Comparison of ENCODE assay signal across 8 mouse cellular contexts in genomic region chr17:24168590-24169277, GRCm38 (mm10). TPM values are rescaled to one million over a fixed set of nuclear protein-coding genes. Genes with fewer than 3 reads are reported as not detected.
DNase-seq lines count a peak whose midpoint lies in the region; ATAC-seq and TF ChIP-seq lines count a peak whose summit lies in the region.

No protein-coding gene starts in this region.

- H3K4me3 ChIP-seq in embryonic facial prominence, embryonic 11.5 days (ENCODE audit: low read depth, low read length): peak overlapping the region; percentile 80
- peak overlapping the region; percentile 83 for H3K4me3 ChIP-seq in midbrain, postnatal 0 days (ENCODE audit: low read depth, low read length)

- peak overlapping the region; percentile 91 for H3K27ac ChIP-seq in embryonic facial prominence, embryonic 11.5 days (replicated peaks; ENCODE audit: low read depth, low read length)
- peak overlapping the region; percentile 99 for H3K27ac ChIP-seq in midbrain, postnatal 0 days (ENCODE audit: low read depth, low read length)

- WGBS in embryonic facial prominence, embryonic 11.5 days: under 1% methylated on average over 41 of the region's 41 CpGs
- under 1% methylated on average over 38 of the region's 41 CpGs for WGBS in midbrain, postnatal 0 days

- H3K4me2 ChIP-seq in embryonic facial prominence, embryonic 11.5 days (ENCODE audit: low read depth, low read length): peak overlapping the region; percentile 75
- peak overlapping the region; percentile 63 for H3K4me2 ChIP-seq in midbrain, postnatal 0 days (ENCODE audit: low read depth, low read length, poor library complexity, severe bottlenecking)

- H3K36me3 ChIP-seq in embryonic facial prominence, embryonic 11.5 days (replicated peaks; ENCODE audit: control insufficient read depth, insufficient read depth, low read depth, low read length): no peaks in the 10 kb centered on the region; the same call in 1 of the 2 replicates
- peaks cover 10% of the 10 kb centered on the region for H3K36me3 ChIP-seq in midbrain, postnatal 0 days (ENCODE audit: insufficient read depth, low read length)
- peaks cover 3% of the 10 kb centered on the region for H3K36me3 ChIP-seq in splenic B cell, adult 2 months (ENCODE audit: control insufficient read depth, insufficient read depth, low read length, poor library complexity, severe bottlenecking)

- ATAC-seq in embryonic facial prominence, embryonic 11.5 days (replicated peaks; ENCODE audit: insufficient number of reproducible peaks, low FRiP score, low TSS enrichment, low read depth): peak; percentile 55
- peak; percentile 63 for ATAC-seq in midbrain, postnatal 0 days (ENCODE audit: low FRiP score)

- DNase-seq in A20 (ENCODE audit: low read depth, low spot score) (peak; percentile 83), liver (peak; percentile 83)
- peak; percentile 75 for DNase-seq in adrenal gland, postnatal 14 days
- DNase-seq in embryonic facial prominence, embryonic 11.5 days (ENCODE audit: low spot score): peak; percentile 59
- DNase-seq in heart, adult 11 months: peak; percentile 98
- peak; percentile 53 for DNase-seq in kidney, adult 18-20 months
- DNase-seq in midbrain, postnatal 0 days (ENCODE audit: low spot score): peak; percentile 62
- DNase-seq in splenic B cell, adult 2 months (ENCODE audit: low read depth, low spot score): peak; percentile 91

- no peaks in the 10 kb centered on the region for H3K4me1 ChIP-seq in embryonic facial prominence, embryonic 11.5 days (ENCODE audit: control insufficient read depth, insufficient read depth, low read length)
- peaks cover 8% of the 10 kb centered on the region for H3K4me1 ChIP-seq in midbrain, postnatal 0 days (ENCODE audit: insufficient read depth, low read length)

- no peaks in the 10 kb centered on the region for H3K27me3 ChIP-seq in embryonic facial prominence, embryonic 11.5 days (ENCODE audit: control insufficient read depth, insufficient read depth, low read length)
- H3K27me3 ChIP-seq in midbrain, postnatal 0 days (ENCODE audit: insufficient read depth, low read length): no peaks in the 10 kb centered on the region
- H3K27me3 ChIP-seq in splenic B cell, adult 2 months (ENCODE audit: control insufficient read depth, insufficient read depth, low read length, poor library complexity, severe bottlenecking): no peaks in the 10 kb centered on the region

- no peaks in the 10 kb centered on the region for H3K9me3 ChIP-seq in embryonic facial prominence, embryonic 11.5 days (replicated peaks; ENCODE audit: control insufficient read depth, low read length)
- no peaks in the 10 kb centered on the region for H3K9me3 ChIP-seq in midbrain, postnatal 0 days (ENCODE audit: low read length)

- no peak for TF ChIP-seq CTCF in midbrain, postnatal 0 days (IDR thresholded peaks at IDR 0.05)

- peak overlapping the region; percentile 87 for H3K9ac ChIP-seq in embryonic facial prominence, embryonic 11.5 days (replicated peaks; ENCODE audit: low read length)
- peak overlapping the region; percentile 93 for H3K9ac ChIP-seq in midbrain, postnatal 0 days (replicated peaks; ENCODE audit: low read length, poor library complexity, severe bottlenecking)

RNA-seq across cellular contexts. Expression of gene Atp6v0c, which starts 0.8 kb away (rescaled TPM):
- 346 and 376 TPM in 2 replicates for total RNA-seq in adrenal gland, postnatal 14 days (2021)
- 384 and 433 TPM in 2 replicates for polyA plus RNA-seq in embryonic facial prominence, embryonic 11.5 days (2014; fragmentation: Nextera tagmentation; extraction: Ambion mirVana)
- 730 and 771 TPM in 2 replicates for total RNA-seq in midbrain, postnatal 0 days (2014; rRNA removed)
- 2,426 and 2,595 TPM in 2 replicates for polyA plus RNA-seq in midbrain, postnatal 0 days (2015; fragmentation: Nextera tagmentation; extraction: Ambion mirVana)

RNA-seq across cellular contexts. Expression of gene Amdhd2, which starts 5.2 kb away (rescaled TPM):
- total RNA-seq in adrenal gland, postnatal 14 days (2021): 35.8 and 37.2 TPM in 2 replicates
- 30.6 and 37.5 TPM in 2 replicates for polyA plus RNA-seq in embryonic facial prominence, embryonic 11.5 days (2014; fragmentation: Nextera tagmentation; extraction: Ambion mirVana)
- 40.2 and 58.6 TPM in 2 replicates for total RNA-seq in midbrain, postnatal 0 days (2014; rRNA removed)
- polyA plus RNA-seq in midbrain, postnatal 0 days (2015; fragmentation: Nextera tagmentation; extraction: Ambion mirVana): 34.0 and 41.4 TPM in 2 replicates

RNA-seq across cellular contexts. Expression of gene Pdpk1, which starts 18.0 kb away (rescaled TPM):
- 49.1 and 53.7 TPM in 2 replicates for total RNA-seq in adrenal gland, postnatal 14 days (2021)
- 33.4 and 34.6 TPM in 2 replicates for polyA plus RNA-seq in embryonic facial prominence, embryonic 11.5 days (2014; fragmentation: Nextera tagmentation; extraction: Ambion mirVana)
- 57.9 and 68.1 TPM in 2 replicates for total RNA-seq in midbrain, postnatal 0 days (2014; rRNA removed)
- polyA plus RNA-seq in midbrain, postnatal 0 days (2015; fragmentation: Nextera tagmentation; extraction: Ambion mirVana): 53.2 and 61.5 TPM in 2 replicates

RNA-seq across cellular contexts. Expression of gene Tbc1d24, which starts 36.6 kb away (rescaled TPM):
- 11.0 and 14.6 TPM in 2 replicates for total RNA-seq in adrenal gland, postnatal 14 days (2021)
- 3.7 and 5.4 TPM in 2 replicates for polyA plus RNA-seq in embryonic facial prominence, embryonic 11.5 days (2014; fragmentation: Nextera tagmentation; extraction: Ambion mirVana)
- total RNA-seq in midbrain, postnatal 0 days (2014; rRNA removed): 146 and 168 TPM in 2 replicates
- polyA plus RNA-seq in midbrain, postnatal 0 days (2015; fragmentation: Nextera tagmentation; extraction: Ambion mirVana): 27.4 and 27.6 TPM in 2 replicates

RNA-seq across cellular contexts. Expression of gene Ntn3, which starts 40.6 kb away (rescaled TPM):
- total RNA-seq in adrenal gland, postnatal 14 days (2021): 2.1 and 2.9 TPM in 2 replicates
- 6.2 and 7.1 TPM in 2 replicates for polyA plus RNA-seq in embryonic facial prominence, embryonic 11.5 days (2014; fragmentation: Nextera tagmentation; extraction: Ambion mirVana)
- 19.4 and 23.6 TPM in 2 replicates for total RNA-seq in midbrain, postnatal 0 days (2014; rRNA removed)
- polyA plus RNA-seq in midbrain, postnatal 0 days (2015; fragmentation: Nextera tagmentation; extraction: Ambion mirVana): 4.0 and 4.3 TPM in 2 replicates

Comparison
In these comparisons a context has a peak if more than half of its experiments do, and no peak if none do; other contexts are left out.
1. Peak in every context shown above with its lines: DNase-seq, ATAC-seq, H3K4me3 ChIP-seq and H3K27ac ChIP-seq.